Mouse (Mus musculus) intestine, embryonic 16.5 days (tissue): ENCODE measurements around the gene Dcun1d2. TPM values are rescaled to one million over a fixed set of nuclear protein-coding genes. Genes with fewer than 3 reads are reported as not detected.

ENCODE experiments used
- ATAC-seq: fragments of 200-750 bp; cut with Nextera tagmentation; 2 replicates; pipeline ENCODE4 v1.8.0; 2017; ENCODE audit warnings: moderate TSS enrichment, moderate library complexity
- H3K27ac ChIP-seq: fragments of 300-500 bp; sonication (generic); 2 replicates; pipeline ENCODE4 v1.5.1; 2014; ENCODE audit warnings: mild to moderate bottlenecking, low read length
- H3K27me3 ChIP-seq: fragments of 300-500 bp; sonication (generic); replicated peaks from 2 replicates; pipeline ENCODE4 v1.6.1; 2014; ENCODE audit warnings: low read length, control low read depth, mixed read lengths; ENCODE audit not compliant: control insufficient read depth, insufficient read depth
- H3K36me3 ChIP-seq: fragments of 300-500 bp; sonication (generic); 2 replicates; pipeline ENCODE4 v1.6.1; 2014; ENCODE audit warnings: low read length, control low read depth; ENCODE audit not compliant: control insufficient read depth, insufficient read depth
- H3K4me1 ChIP-seq: fragments of 300-500 bp; sonication (generic); 2 replicates; pipeline ENCODE4 v1.6.1; 2014; ENCODE audit warnings: low read length, control low read depth, mixed read lengths; ENCODE audit not compliant: control insufficient read depth, insufficient read depth
- H3K4me2 ChIP-seq: fragments of 300-500 bp; sonication (generic); 2 replicates; pipeline ENCODE4 v1.6.1; 2014; ENCODE audit warnings: low read depth, low read length, control low read depth
- H3K4me3 ChIP-seq: fragments of 300-500 bp; sonication (generic); 2 replicates; pipeline ENCODE4 v1.5.1; 2014; ENCODE audit warnings: mild to moderate bottlenecking, low read length
- H3K9ac ChIP-seq: fragments of 300-500 bp; sonication (generic); 2 replicates; pipeline ENCODE4 v1.6.1; 2014; ENCODE audit warnings: low read depth, low read length
- H3K9me3 ChIP-seq: fragments of 300-500 bp; sonication (generic); 2 replicates; pipeline ENCODE4 v1.6.1; 2016; ENCODE audit warnings: low read length, control low read depth; ENCODE audit not compliant: control insufficient read depth
- WGBS: fragments of 180-500 bp; shearing (Covaris S2); extraction: QIAGEN DNeasy Blood & Tissue Kit; methylation state at CpG from one replicate; pipeline ENCODE4 v1.1.7; 2014; 5-methylcytosine and 5-hydroxymethylcytosine counted together
- polyA plus RNA-seq: library from polyadenylated mRNA; unstranded; fragments of >200 nt; fragmentation: Nextera tagmentation; extraction: Ambion mirVana; gene quantifications from 2 replicates; pipeline ENCODE4 v1.2.1, GENCODE M21; 2015

The Dcun1d2 gene
- polyA plus RNA-seq, 1 experiment from 2014 or later, result 17.7 TPM

DNA sequence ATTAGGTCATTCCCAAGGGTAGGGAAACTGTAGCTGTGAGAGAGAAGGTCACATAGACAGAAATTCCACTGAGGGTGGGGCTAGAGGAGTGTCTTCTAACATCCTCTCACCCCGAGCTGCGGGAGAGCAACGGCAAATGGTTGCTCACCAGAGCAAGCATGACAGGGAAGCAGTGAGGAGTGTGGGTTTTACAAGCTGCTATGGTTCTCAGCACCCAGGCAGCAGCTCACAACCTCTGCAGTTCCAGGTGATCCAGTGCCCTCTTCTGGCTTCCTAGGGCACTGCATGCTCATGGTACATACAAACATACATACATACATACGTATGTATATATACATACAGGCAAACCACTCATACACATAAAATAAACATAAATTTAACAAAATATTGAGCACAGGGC lies 18.0 kb upstream of the Dcun1d2 start:
- no peak for ATAC-seq

GRCm38 (mm10) chr8:13305459-13305858 lies 17.5 kb upstream of the Dcun1d2 start:
- H3K9ac ChIP-seq, result no peak overlapping the region
- no peak for ATAC-seq
- H3K4me1 ChIP-seq, result no peaks in the 10 kb centered on the region
- H3K27me3 ChIP-seq, result no peaks in the 10 kb centered on the region
- H3K4me2 ChIP-seq, result no peak overlapping the region
- no peaks in the 10 kb centered on the region for H3K36me3 ChIP-seq
- H3K9me3 ChIP-seq, result no peaks in the 10 kb centered on the region
- H3K27ac ChIP-seq, result no peak overlapping the region
- H3K4me3 ChIP-seq, result no peak overlapping the region
- 92% methylated on average over 6 of the region's 6 CpGs for WGBS

More for the DNA sequence above, 18.0 kb upstream of the Dcun1d2 start:
- no peaks in the 10 kb centered on the region for H3K27me3 ChIP-seq
- no peak overlapping the region for H3K4me3 ChIP-seq
- H3K4me2 ChIP-seq, result no peak overlapping the region
- no peak overlapping the region for H3K9ac ChIP-seq
- H3K36me3 ChIP-seq, result no peaks in the 10 kb centered on the region
- no peak overlapping the region for H3K27ac ChIP-seq
- WGBS, result 97% methylated on average over 4 of the region's 4 CpGs
- H3K4me1 ChIP-seq, result no peaks in the 10 kb centered on the region
- no peaks in the 10 kb centered on the region for H3K9me3 ChIP-seq

- H3K4me3 ChIP-seq, result no peak overlapping the region
- no peak overlapping the region for H3K4me2 ChIP-seq
- no peak for ATAC-seq
- peaks cover 19% of the 10 kb centered on the region for H3K36me3 ChIP-seq
- H3K9ac ChIP-seq, result no peak overlapping the region
- H3K27ac ChIP-seq, result no peak overlapping the region
- H3K27me3 ChIP-seq, result no peaks in the 10 kb centered on the region
- no peaks in the 10 kb centered on the region for H3K9me3 ChIP-seq
- WGBS, result 84% methylated on average over 7 of the region's 7 CpGs
- H3K4me1 ChIP-seq, result no peaks in the 10 kb centered on the region
Measured at GRCm38 (mm10) chr8:13301036-13301435, 13.1 kb upstream of the Dcun1d2 start.

GRCm38 (mm10) chr8:13299571-13299970 lies 11.6 kb upstream of the Dcun1d2 start:
- 93% methylated on average over 8 of the region's 8 CpGs for WGBS

GRCm38 (mm10) chr8:13293677-13294470 lies 5.9 kb upstream of the Dcun1d2 start:
- WGBS, result 93% methylated on average over 9 of the region's 9 CpGs
- Histone ChIP-seq H3K4me1 (no peaks in the 10 kb centered on the region), H3K4me3 (no peak overlapping the region), H3K36me3 (peaks cover 7% of the 10 kb centered on the region), H3K4me2 (no peak overlapping the region), H3K27ac (no peak overlapping the region), H3K9me3 (no peaks in the 10 kb centered on the region), H3K27me3 (no peaks in the 10 kb centered on the region), H3K9ac (no peak overlapping the region)
- no peak for ATAC-seq

More at GRCm38 (mm10) chr8:13299571-13299970, 11.6 kb upstream of the Dcun1d2 start:
- no peak overlapping the region for H3K9ac ChIP-seq
- peaks cover 19% of the 10 kb centered on the region for H3K36me3 ChIP-seq
- H3K27ac ChIP-seq, result no peak overlapping the region
- no peak overlapping the region for H3K4me3 ChIP-seq
- no peak overlapping the region for H3K4me2 ChIP-seq
- H3K27me3 ChIP-seq, result no peaks in the 10 kb centered on the region
- no peaks in the 10 kb centered on the region for H3K9me3 ChIP-seq
- ATAC-seq, result no peak
- H3K4me1 ChIP-seq, result no peaks in the 10 kb centered on the region

GRCm38 (mm10) chr8:13292364-13292763 lies 4.4 kb upstream of the Dcun1d2 start:
- Histone ChIP-seq H3K4me3 (no peak overlapping the region), H3K9ac (no peak overlapping the region), H3K27me3 (no peaks in the 10 kb centered on the region), H3K4me1 (no peaks in the 10 kb centered on the region), H3K4me2 (no peak overlapping the region), H3K9me3 (no peaks in the 10 kb centered on the region), H3K27ac (no peak overlapping the region), H3K36me3 (peaks cover 6% of the 10 kb centered on the region)
- WGBS, result 28% methylated on average over 9 of the region's 9 CpGs
- no peak for ATAC-seq

GRCm38 (mm10) chr8:13288646-13289045 lies 715 bp upstream of the Dcun1d2 start:
- Histone ChIP-seq H3K27me3 (no peaks in the 10 kb centered on the region), H3K9me3 (no peaks in the 10 kb centered on the region), H3K9ac (peak overlapping the region; percentile 88), H3K36me3 (no peaks in the 10 kb centered on the region), H3K4me1 (peaks cover 3% of the 10 kb centered on the region; the same call in 1 of the 2 replicates), H3K27ac (no peak overlapping the region), H3K4me2 (peak overlapping the region; percentile 72), H3K4me3 (peak overlapping the region; percentile 80)
- ATAC-seq, result no peak
- WGBS, result 4% methylated on average over 6 of the region's 6 CpGs

DNA sequence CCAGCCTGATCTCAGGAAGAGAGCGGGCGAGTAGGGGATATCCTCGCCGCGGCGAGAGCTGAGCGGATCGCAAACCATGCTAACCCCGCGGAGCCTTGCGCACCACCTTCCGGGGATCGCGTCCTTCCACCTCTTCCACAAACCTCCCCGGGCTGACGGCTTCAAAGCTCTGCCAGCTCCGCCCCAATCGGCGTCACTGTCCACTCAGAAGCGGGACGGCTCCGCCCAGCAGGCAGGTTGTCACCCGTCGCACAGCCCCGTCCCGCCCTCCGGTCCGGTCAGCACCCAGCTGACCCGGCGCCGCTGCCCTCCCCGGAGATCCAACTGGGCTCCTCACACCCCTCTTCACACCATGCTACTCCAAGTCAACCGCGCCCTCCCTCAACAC lies 633 bp downstream of the Dcun1d2 start:
- peak overlapping the region; percentile 66 for H3K4me2 ChIP-seq
- H3K27me3 ChIP-seq, result no peaks in the 10 kb centered on the region
- H3K36me3 ChIP-seq, result no peaks in the 10 kb centered on the region
- H3K4me3 ChIP-seq, result peak overlapping the region; percentile 80
- ATAC-seq, result peak; percentile 90
- peak overlapping the region; percentile 88 for H3K9ac ChIP-seq
- H3K4me1 ChIP-seq, result peaks cover 3% of the 10 kb centered on the region; the same call in 1 of the 2 replicates
- H3K27ac ChIP-seq, result peak overlapping the region; percentile 96
- under 1% methylated on average over 34 of the region's 34 CpGs for WGBS
- H3K9me3 ChIP-seq, result no peaks in the 10 kb centered on the region

- peaks cover 3% of the 10 kb centered on the region; the same call in 1 of the 2 replicates for H3K4me1 ChIP-seq
- no peaks in the 10 kb centered on the region for H3K36me3 ChIP-seq
- no peak overlapping the region for H3K4me3 ChIP-seq
- no peaks in the 10 kb centered on the region for H3K9me3 ChIP-seq
- H3K27ac ChIP-seq, result no peak overlapping the region
- 69% methylated on average over 1 of the region's 1 CpGs for WGBS
- ATAC-seq, result no peak
- no peaks in the 10 kb centered on the region for H3K27me3 ChIP-seq
- no peak overlapping the region for H3K9ac ChIP-seq
- H3K4me2 ChIP-seq, result no peak overlapping the region
Measured at GRCm38 (mm10) chr8:13283200-13283599, 4.7 kb downstream of the Dcun1d2 start.
